Mouse (Mus musculus) thymus, postnatal 4 days (tissue): ENCODE measurements around the gene Tnik.

Experiments
- DNase-seq: peaks from one replicate; pipeline ENCODE4 v3.0.0; 2021

The Tnik gene

GRCm38 (mm10) chr3:28551756-28552155, 288.7 kb downstream of the Tnik start:
- DNase-seq: no peak

GRCm38 (mm10) chr3:28554934-28555333, 291.9 kb downstream of the Tnik start:
- peak; percentile 38 for DNase-seq

GRCm38 (mm10) chr3:28555795-28556570, 293.0 kb downstream of the Tnik start:
- DNase-seq: no peak

GRCm38 (mm10) chr3:28558328-28558871, 295.4 kb downstream of the Tnik start:
- DNase-seq: no peak

- DNase-seq: no peak
Measured at GRCm38 (mm10) chr3:28561408-28561807, 298.4 kb downstream of the Tnik start.

GRCm38 (mm10) chr3:28562612-28563332, 299.8 kb downstream of the Tnik start:
- peak; percentile 62 for DNase-seq

- peak; percentile 54 for DNase-seq
Measured at GRCm38 (mm10) chr3:28564370-28565357, 301.6 kb downstream of the Tnik start.

GRCm38 (mm10) chr3:28577301-28577700, 314.3 kb downstream of the Tnik start:
- no peak for DNase-seq

GRCm38 (mm10) chr3:28578950-28579615, 316.1 kb downstream of the Tnik start:
- no peak for DNase-seq

GRCm38 (mm10) chr3:28585750-28586465, 322.9 kb downstream of the Tnik start:
- DNase-seq: no peak

GRCm38 (mm10) chr3:28587808-28588207, 324.8 kb downstream of the Tnik start:
- DNase-seq: no peak

- no peak for DNase-seq
Measured at GRCm38 (mm10) chr3:28591345-28591744, 328.3 kb downstream of the Tnik start.

- DNase-seq: no peak
Measured at GRCm38 (mm10) chr3:28593922-28594321, 330.9 kb downstream of the Tnik start.

GRCm38 (mm10) chr3:28599476-28599875, 336.5 kb downstream of the Tnik start:
- DNase-seq: no peak

GRCm38 (mm10) chr3:28606741-28607140, 343.7 kb downstream of the Tnik start:
- DNase-seq: no peak

- DNase-seq: no peak
Measured at GRCm38 (mm10) chr3:28612330-28612729, 349.3 kb downstream of the Tnik start.

GRCm38 (mm10) chr3:28616386-28616785, 353.4 kb downstream of the Tnik start:
- DNase-seq: no peak

GRCm38 (mm10) chr3:28617008-28617627, 354.1 kb downstream of the Tnik start:
- DNase-seq: no peak

GRCm38 (mm10) chr3:28621792-28622191, 358.8 kb downstream of the Tnik start:
- DNase-seq: no peak

- no peak for DNase-seq
Measured at GRCm38 (mm10) chr3:28626816-28627215, 363.8 kb downstream of the Tnik start.

GRCm38 (mm10) chr3:28636778-28637177, 373.8 kb downstream of the Tnik start:
- DNase-seq: no peak
